Mouse (Mus musculus) C2C12 (cell line): ENCODE results near the gene Psmb2.

Source experiments
- CTCF ChIP-seq: IDR thresholded peaks from one replicate; pipeline ENCODE4 v1.5.1; 2011; ENCODE audit not compliant: control insufficient read depth, insufficient read depth, insufficient read length
- FOSL1 ChIP-seq: IDR thresholded peaks from one replicate; pipeline ENCODE4 v1.8.0; 2011; ENCODE audit warnings: mild to moderate bottlenecking, low read length; ENCODE audit not compliant: poor library complexity, insufficient read depth, severe bottlenecking
- MAX ChIP-seq: IDR thresholded peaks from one replicate; pipeline ENCODE4 v1.6.1; 2011; ENCODE audit warnings: mild to moderate bottlenecking, control low read depth
- MYOD1 ChIP-seq: IDR thresholded peaks from one replicate; pipeline ENCODE4 v1.6.1; 2011; ENCODE audit warnings: low read depth; ENCODE audit not compliant: control insufficient read depth, insufficient read length
- MYOG ChIP-seq: IDR thresholded peaks from one replicate; pipeline ENCODE4 v1.6.1; 2011; ENCODE audit not compliant: control insufficient read depth, insufficient read length; ENCODE audit errors: extremely low read depth
- USF1 ChIP-seq: IDR thresholded peaks from one replicate; pipeline ENCODE4 v1.6.1; 2011; ENCODE audit warnings: low read depth, mild to moderate bottlenecking, control low read depth, moderate library complexity

GRCm38 (mm10) chr4:126736001-126736414, 58.6 kb downstream of the Psmb2 start, which contains the start of gene Tfap2e:
- TF ChIP-seq MYOG: no peak
- no peak for TF ChIP-seq MYOD1
- TF ChIP-seq CTCF: no peak
- no peak for TF ChIP-seq MAX
- TF ChIP-seq USF1: no peak
- TF ChIP-seq FOSL1: no peak
